Mouse (Mus musculus): ENCODE data around the gene Slc32a1.

Gene Slc32a1

DNA sequence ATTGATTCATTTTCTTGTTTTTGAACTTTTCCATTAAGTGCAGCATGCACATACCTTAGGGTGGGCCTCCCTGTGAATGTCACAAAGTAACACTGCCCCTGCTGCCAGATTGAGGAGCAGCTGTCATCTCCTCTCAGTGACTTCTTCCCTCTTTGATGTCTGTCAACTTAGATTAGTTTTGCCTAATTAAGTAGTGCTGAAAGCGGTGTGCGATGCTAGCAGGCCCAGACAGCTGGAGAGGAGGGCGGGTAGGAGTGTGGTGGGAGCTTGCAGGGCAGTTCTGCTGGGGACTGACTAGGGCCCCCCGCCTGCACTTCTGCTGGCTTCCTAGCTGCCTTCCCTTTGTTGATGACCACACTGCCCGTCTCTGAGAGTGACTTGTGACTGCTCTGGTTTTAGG, 21.3 kb downstream of the Slc32a1 start:
- peaks cover 12% of the 10 kb centered on the region for H3K4me1 ChIP-seq (replicated peaks; ENCODE audit: low read depth, low read length)
- no peaks in the 10 kb centered on the region for H3K9me3 ChIP-seq (ENCODE audit: low read length)
- H3K36me3 ChIP-seq (ENCODE audit: insufficient read depth, low read length), result peaks cover 99% of the 10 kb centered on the region
- H3K27me3 ChIP-seq (ENCODE audit: insufficient read depth, low read length), result no peaks in the 10 kb centered on the region
- no peak overlapping the region for H3K4me3 ChIP-seq (replicated peaks; ENCODE audit: low read length)
- TF ChIP-seq CTCF (conservative IDR thresholded peaks at IDR 0.05; ENCODE audit: low read length) (no peak), POU5F1 (IDR thresholded peaks at IDR 0.05; ENCODE audit: borderline replicate concordance, low read length) (no peak), NANOG (IDR thresholded peaks at IDR 0.05; ENCODE audit: borderline replicate concordance, low read length) (no peak)

- Histone ChIP-seq H3K36me3 (ENCODE audit: insufficient read depth, low read length) (peaks cover 42% of the 10 kb centered on the region), H3K9me3 (ENCODE audit: low read length) (peaks cover 7% of the 10 kb centered on the region), H3K4me3 (replicated peaks; ENCODE audit: low read length) (no peak overlapping the region), H3K4me1 (replicated peaks; ENCODE audit: low read depth, low read length) (peaks cover 21% of the 10 kb centered on the region), H3K27me3 (ENCODE audit: insufficient read depth, low read length) (no peaks in the 10 kb centered on the region)
- no peak for TF ChIP-seq NANOG (IDR thresholded peaks at IDR 0.05; ENCODE audit: borderline replicate concordance, low read length)
- peak; percentile 99 for TF ChIP-seq CTCF (conservative IDR thresholded peaks at IDR 0.05; ENCODE audit: low read length)
Observed at GRCm38 (mm10) chr2:158641869-158642268, 31.3 kb downstream of the Slc32a1 start.

DNA sequence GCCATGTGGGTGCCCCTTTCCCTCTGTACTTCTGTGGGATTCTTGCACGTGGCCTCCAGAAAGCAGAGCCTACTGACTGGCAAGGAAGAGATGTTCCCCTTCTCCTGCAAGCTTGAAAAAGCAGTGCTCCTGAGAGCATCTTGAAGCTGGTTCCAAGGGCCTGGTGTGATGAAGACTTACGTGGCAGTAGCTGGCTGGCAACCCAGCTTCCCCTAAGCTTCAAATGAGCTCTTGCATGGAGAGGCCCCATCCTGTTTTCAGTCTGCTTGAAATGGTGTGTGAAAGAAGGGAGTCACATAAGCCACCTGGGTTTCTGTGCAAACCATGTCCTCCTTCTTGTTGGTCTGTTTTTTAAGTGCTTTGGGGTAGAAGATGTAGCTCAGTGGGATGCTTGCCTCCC, 32.0 kb downstream of the Slc32a1 start:
- Histone ChIP-seq H3K4me1 (replicated peaks; ENCODE audit: low read depth, low read length) (peaks cover 21% of the 10 kb centered on the region), H3K9me3 (ENCODE audit: low read length) (peaks cover 7% of the 10 kb centered on the region), H3K27me3 (ENCODE audit: insufficient read depth, low read length) (no peaks in the 10 kb centered on the region), H3K4me3 (replicated peaks; ENCODE audit: low read length) (no peak overlapping the region), H3K36me3 (ENCODE audit: insufficient read depth, low read length) (peaks cover 35% of the 10 kb centered on the region)
- TF ChIP-seq CTCF (conservative IDR thresholded peaks at IDR 0.05; ENCODE audit: low read length), result no peak

DNA sequence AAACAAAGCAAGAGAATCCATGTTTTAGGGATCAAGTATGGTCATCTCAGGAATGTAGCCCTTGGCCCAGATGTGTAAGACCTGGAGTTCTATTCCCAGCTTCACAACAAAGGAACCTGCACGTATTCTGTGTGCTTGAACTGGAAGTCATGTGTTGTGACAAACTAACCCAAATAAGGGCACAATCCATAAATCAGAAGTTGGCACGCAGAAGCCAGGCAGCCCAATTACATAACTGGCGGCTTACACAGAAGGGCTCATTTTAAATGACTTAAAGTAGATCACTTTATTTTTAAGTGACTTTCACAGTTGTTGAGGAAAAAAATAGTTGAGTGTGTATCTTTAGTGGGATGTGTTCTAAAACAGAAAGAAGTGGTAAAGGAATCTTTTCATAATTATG, 33.2 kb downstream of the Slc32a1 start:
- Histone ChIP-seq H3K36me3 (ENCODE audit: insufficient read depth, low read length) (peaks cover 23% of the 10 kb centered on the region), H3K27me3 (ENCODE audit: insufficient read depth, low read length) (no peaks in the 10 kb centered on the region), H3K9me3 (ENCODE audit: low read length) (peaks cover 7% of the 10 kb centered on the region), H3K4me3 (replicated peaks; ENCODE audit: low read length) (no peak overlapping the region), H3K4me1 (replicated peaks; ENCODE audit: low read depth, low read length) (peaks cover 14% of the 10 kb centered on the region)
- TF ChIP-seq POU5F1 (IDR thresholded peaks at IDR 0.05; ENCODE audit: borderline replicate concordance, low read length) (no peak), NANOG (IDR thresholded peaks at IDR 0.05; ENCODE audit: borderline replicate concordance, low read length) (no peak), CTCF (conservative IDR thresholded peaks at IDR 0.05; ENCODE audit: low read length) (no peak)

- TF ChIP-seq POU5F1 (IDR thresholded peaks at IDR 0.05; ENCODE audit: borderline replicate concordance, low read length), result no peak
- no peak for TF ChIP-seq NANOG (IDR thresholded peaks at IDR 0.05; ENCODE audit: borderline replicate concordance, low read length)
- TF ChIP-seq CTCF (conservative IDR thresholded peaks at IDR 0.05; ENCODE audit: low read length), result no peak
- H3K9me3 ChIP-seq (ENCODE audit: low read length), result peaks cover 2% of the 10 kb centered on the region
- H3K27me3 ChIP-seq (ENCODE audit: insufficient read depth, low read length), result no peaks in the 10 kb centered on the region
- H3K36me3 ChIP-seq (ENCODE audit: insufficient read depth, low read length), result no peaks in the 10 kb centered on the region
- H3K4me1 ChIP-seq (replicated peaks; ENCODE audit: low read depth, low read length), result peaks cover 7% of the 10 kb centered on the region; the same call in 1 of the 2 replicates
- H3K4me3 ChIP-seq (replicated peaks; ENCODE audit: low read length), result no peak overlapping the region
Observed at GRCm38 (mm10) chr2:158651159-158651908, 40.8 kb downstream of the Slc32a1 start.

GRCm38 (mm10) chr2:158652985-158653384, 42.4 kb downstream of the Slc32a1 start:
- Histone ChIP-seq H3K9me3 (ENCODE audit: low read length) (no peaks in the 10 kb centered on the region), H3K27me3 (ENCODE audit: insufficient read depth, low read length) (no peaks in the 10 kb centered on the region; the same call in 1 of the 2 replicates)

DNA sequence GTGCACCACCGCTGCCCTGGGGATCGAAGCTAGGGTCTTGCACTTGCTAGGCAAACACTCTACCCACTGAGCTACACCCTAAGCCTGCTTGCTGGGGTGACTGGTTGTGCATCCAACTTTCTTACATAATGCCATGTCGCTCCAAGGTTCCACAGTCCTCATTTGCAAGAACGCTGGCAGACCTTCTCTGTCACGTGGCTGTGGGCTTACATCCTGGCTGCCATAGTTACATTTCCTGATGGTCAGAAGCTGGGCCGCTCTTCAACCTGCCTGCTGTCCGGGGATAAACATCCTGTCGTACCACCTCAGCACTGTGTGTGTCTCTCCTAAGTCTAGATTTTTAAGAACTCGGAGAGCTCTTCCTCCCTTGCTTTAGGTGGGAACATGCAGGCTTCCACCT, 44.1 kb downstream of the Slc32a1 start:
- no peaks in the 10 kb centered on the region for H3K9me3 ChIP-seq (ENCODE audit: low read length)
- H3K4me3 ChIP-seq (replicated peaks; ENCODE audit: low read length), result no peak overlapping the region
- H3K36me3 ChIP-seq (ENCODE audit: insufficient read depth, low read length), result no peaks in the 10 kb centered on the region
- H3K4me1 ChIP-seq (replicated peaks; ENCODE audit: low read depth, low read length), result peaks cover 7% of the 10 kb centered on the region; the same call in 1 of the 2 replicates
- H3K27me3 ChIP-seq (ENCODE audit: insufficient read depth, low read length), result no peaks in the 10 kb centered on the region; the same call in 1 of the 2 replicates
- TF ChIP-seq POU5F1 (IDR thresholded peaks at IDR 0.05; ENCODE audit: borderline replicate concordance, low read length), result no peak
- no peak for TF ChIP-seq CTCF (conservative IDR thresholded peaks at IDR 0.05; ENCODE audit: low read length)
- no peak for TF ChIP-seq NANOG (IDR thresholded peaks at IDR 0.05; ENCODE audit: borderline replicate concordance, low read length)

More at GRCm38 (mm10) chr2:158652985-158653384, 42.4 kb downstream of the Slc32a1 start:
- TF ChIP-seq POU5F1 (IDR thresholded peaks at IDR 0.05; ENCODE audit: borderline replicate concordance, low read length) (no peak), CTCF (conservative IDR thresholded peaks at IDR 0.05; ENCODE audit: low read length) (peak; percentile 68), NANOG (IDR thresholded peaks at IDR 0.05; ENCODE audit: borderline replicate concordance, low read length) (no peak)
- Histone ChIP-seq H3K36me3 (ENCODE audit: insufficient read depth, low read length) (no peaks in the 10 kb centered on the region), H3K4me1 (replicated peaks; ENCODE audit: low read depth, low read length) (peaks cover 7% of the 10 kb centered on the region; the same call in 1 of the 2 replicates), H3K4me3 (replicated peaks; ENCODE audit: low read length) (no peak overlapping the region)

DNA sequence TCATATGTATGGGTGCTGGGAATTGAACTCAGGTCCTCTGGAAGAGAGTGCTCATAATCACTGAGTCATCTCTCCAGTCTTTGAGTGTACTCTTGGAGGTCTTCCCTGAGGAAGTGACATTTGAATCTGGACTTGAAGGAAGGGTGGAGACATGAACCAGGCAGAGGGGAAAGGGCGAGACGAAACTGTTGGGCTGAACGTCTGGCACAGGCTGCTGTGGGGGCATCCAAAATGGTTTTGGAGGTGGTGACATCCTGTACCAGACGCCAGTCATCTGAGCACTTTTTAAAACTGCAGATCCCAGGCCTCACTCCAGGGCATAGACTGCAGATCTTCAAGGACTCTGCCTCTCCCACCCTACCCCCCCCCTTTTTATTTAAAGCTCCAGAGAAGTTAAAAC, 45.2 kb downstream of the Slc32a1 start:
- Histone ChIP-seq H3K36me3 (ENCODE audit: insufficient read depth, low read length) (no peaks in the 10 kb centered on the region), H3K4me3 (replicated peaks; ENCODE audit: low read length) (no peak overlapping the region), H3K9me3 (ENCODE audit: low read length) (no peaks in the 10 kb centered on the region), H3K27me3 (ENCODE audit: insufficient read depth, low read length) (no peaks in the 10 kb centered on the region; the same call in 1 of the 2 replicates), H3K4me1 (replicated peaks; ENCODE audit: low read depth, low read length) (peaks cover 7% of the 10 kb centered on the region; the same call in 1 of the 2 replicates)
- TF ChIP-seq NANOG (IDR thresholded peaks at IDR 0.05; ENCODE audit: borderline replicate concordance, low read length) (no peak), POU5F1 (IDR thresholded peaks at IDR 0.05; ENCODE audit: borderline replicate concordance, low read length) (no peak), CTCF (conservative IDR thresholded peaks at IDR 0.05; ENCODE audit: low read length) (no peak)

GRCm38 (mm10) chr2:158658822-158659221, 48.3 kb downstream of the Slc32a1 start:
- no peaks in the 10 kb centered on the region for H3K36me3 ChIP-seq (ENCODE audit: insufficient read depth, low read length)
- no peaks in the 10 kb centered on the region for H3K4me1 ChIP-seq (replicated peaks; ENCODE audit: low read depth, low read length)
- TF ChIP-seq POU5F1 (IDR thresholded peaks at IDR 0.05; ENCODE audit: borderline replicate concordance, low read length), result no peak
- no peak for TF ChIP-seq NANOG (IDR thresholded peaks at IDR 0.05; ENCODE audit: borderline replicate concordance, low read length)
- TF ChIP-seq CTCF (conservative IDR thresholded peaks at IDR 0.05; ENCODE audit: low read length), result no peak
- no peak overlapping the region for H3K4me3 ChIP-seq (replicated peaks; ENCODE audit: low read length)
- H3K9me3 ChIP-seq (ENCODE audit: low read length), result no peaks in the 10 kb centered on the region
- H3K27me3 ChIP-seq (ENCODE audit: insufficient read depth, low read length), result no peaks in the 10 kb centered on the region; the same call in 1 of the 2 replicates
